Mouse (Mus musculus) forebrain, embryonic 16.5 days (tissue): ENCODE measurements around the gene Ilf3. TPM values are rescaled to one million over a fixed set of nuclear protein-coding genes. Genes with fewer than 3 reads are reported as not detected.
"Not testable (repeated sequence)": the region's sequence is repeated elsewhere in the genome, so short reads cannot be mapped to it uniquely, and the experiment has no call there.

Experiments
- ATAC-seq: fragments of 200-750 bp; cut with Nextera tagmentation; 2 replicates; pipeline ENCODE4 v1.8.0; 2017; ENCODE audit warnings: mild to moderate bottlenecking, moderate library complexity
- H3K27ac ChIP-seq: fragments of 300-500 bp; sonication (generic); 2 replicates; pipeline ENCODE4 v1.5.1; 2014; ENCODE audit warnings: low read length, control low read depth
- H3K27me3 ChIP-seq: fragments of 300-500 bp; sonication (generic); replicated peaks from 2 replicates; pipeline ENCODE4 v1.6.1; 2014; ENCODE audit warnings: low read length; ENCODE audit not compliant: control insufficient read depth, insufficient read depth
- H3K36me3 ChIP-seq: fragments of 300-500 bp; sonication (generic); 2 replicates; pipeline ENCODE4 v1.6.1; 2014; ENCODE audit not compliant: control insufficient read depth, insufficient read depth
- H3K4me1 ChIP-seq: fragments of 300-500 bp; sonication (generic); replicated peaks from 2 replicates; pipeline ENCODE4 v1.6.1; 2014; ENCODE audit warnings: low read length; ENCODE audit not compliant: control insufficient read depth, insufficient read depth
- H3K4me2 ChIP-seq: fragments of 300-500 bp; sonication (generic); 2 replicates; pipeline ENCODE4 v1.6.1; 2014; ENCODE audit warnings: mild to moderate bottlenecking, low read length, control low read depth
- H3K4me3 ChIP-seq: fragments of 300-500 bp; sonication (generic); replicated peaks from 2 replicates; pipeline ENCODE4 v1.5.1; 2014; ENCODE audit warnings: mild to moderate bottlenecking, low read length, control low read depth
- H3K9ac ChIP-seq: fragments of 300-500 bp; sonication (generic); replicated peaks from 2 replicates; pipeline ENCODE4 v1.6.1; 2014; ENCODE audit warnings: low read depth, low read length, control low read depth
- H3K9me3 ChIP-seq: fragments of 300-500 bp; sonication (generic); 2 replicates; pipeline ENCODE4 v1.6.1; 2016; ENCODE audit warnings: low read length; ENCODE audit not compliant: control insufficient read depth
- WGBS: fragments of 180-500 bp; shearing (Covaris S2); extraction: QIAGEN DNeasy Blood & Tissue Kit; methylation state at CpG from one replicate; pipeline ENCODE4 v1.1.7; 2014; 5-methylcytosine and 5-hydroxymethylcytosine counted together
- polyA plus RNA-seq: library from polyadenylated mRNA; unstranded; fragments of >200 nt; fragmentation: Nextera tagmentation; extraction: Ambion mirVana; gene quantifications from 2 replicates; pipeline ENCODE4 v1.2.1, GENCODE M21; 2015

The Ilf3 gene
- 309 and 325 TPM in 2 replicates for polyA plus RNA-seq

DNA sequence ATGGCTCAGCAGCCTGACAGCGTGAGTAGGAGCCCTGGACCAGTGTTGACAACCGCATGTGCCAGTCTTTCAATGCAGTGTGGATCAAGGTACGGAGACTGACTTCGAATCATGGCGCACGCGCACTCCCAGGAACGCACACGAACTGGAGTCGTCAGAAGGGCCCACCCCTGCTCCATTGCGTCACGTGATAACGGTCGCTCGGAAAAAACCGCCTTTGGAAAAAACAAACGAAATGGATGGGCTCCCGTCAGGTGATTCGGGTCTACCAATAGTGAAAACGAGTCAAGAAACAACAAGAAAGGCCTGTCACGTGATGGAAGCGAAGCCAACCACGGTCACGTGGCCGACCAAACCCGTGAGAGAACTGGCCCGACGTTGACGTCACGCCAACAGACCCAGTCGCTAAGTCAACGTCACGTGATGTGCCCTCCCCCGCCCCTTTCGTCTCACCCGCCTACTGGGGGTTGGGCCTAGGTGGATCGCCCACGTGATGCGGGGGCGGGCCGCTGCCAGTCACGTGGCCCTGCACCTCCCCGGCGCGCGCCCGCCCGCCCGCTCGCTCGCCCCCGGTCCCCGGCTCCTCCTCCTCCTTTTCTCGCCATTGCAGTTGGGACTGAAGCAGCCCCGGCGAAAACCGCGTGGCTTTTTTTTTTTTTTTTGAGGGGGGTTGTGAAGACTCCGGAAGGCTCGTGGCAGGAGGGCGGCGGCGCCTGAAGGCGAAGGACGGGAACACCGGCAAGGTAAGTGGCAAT lies at the start of gene Ilf3:
Gene Ilf3, plus strand, starts transcription at position 515 of the 755 bp plus-strand sequence.
- Histone ChIP-seq H3K36me3 (no peaks in the 10 kb centered on the region), H3K4me3 (peak within 1 kb of the TSS; percentile 62), H3K27ac (peak within 1 kb of the TSS; percentile 89), H3K4me1 (peaks cover 21% of the 10 kb centered on the region), H3K4me2 (peak within 1 kb of the TSS; percentile 82), H3K9ac (peak within 1 kb of the TSS; percentile 79), H3K9me3 (no peaks in the 10 kb centered on the region), H3K27me3 (no peaks in the 10 kb centered on the region)
- ATAC-seq, result peak; percentile 92
- WGBS, result under 1% methylated on average over 53 of the region's 66 CpGs

DNA sequence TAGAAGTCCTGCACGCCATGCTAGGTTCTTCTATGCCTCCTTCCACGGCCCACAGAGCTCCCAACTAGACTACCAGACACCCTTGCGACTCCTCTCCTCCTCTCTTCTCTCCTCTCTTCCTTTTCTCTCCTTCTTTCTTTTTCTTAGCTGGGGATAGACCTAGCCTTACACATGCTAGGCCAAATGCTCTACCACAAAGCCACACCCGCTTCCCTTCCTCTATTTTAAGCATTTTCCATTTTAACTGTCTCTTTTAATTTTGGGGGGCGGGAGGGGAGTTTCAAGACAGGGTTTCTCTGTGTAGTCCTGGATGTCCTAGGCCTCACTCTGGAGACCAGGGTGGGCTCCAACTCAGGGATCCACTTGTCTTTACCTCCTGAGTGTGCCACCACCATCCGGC lies 48.9 kb upstream of the Ilf3 start:
- Histone ChIP-seq H3K9ac (no peak overlapping the region), H3K4me3 (no peak overlapping the region), H3K4me2 (no peak overlapping the region), H3K4me1 (peaks cover 18% of the 10 kb centered on the region), H3K9me3 (no peaks in the 10 kb centered on the region), H3K27me3 (no peaks in the 10 kb centered on the region), H3K36me3 (no peaks in the 10 kb centered on the region), H3K27ac (no peak overlapping the region)
- no peak for ATAC-seq
- WGBS, result 91% methylated on average over 6 of the region's 6 CpGs

DNA sequence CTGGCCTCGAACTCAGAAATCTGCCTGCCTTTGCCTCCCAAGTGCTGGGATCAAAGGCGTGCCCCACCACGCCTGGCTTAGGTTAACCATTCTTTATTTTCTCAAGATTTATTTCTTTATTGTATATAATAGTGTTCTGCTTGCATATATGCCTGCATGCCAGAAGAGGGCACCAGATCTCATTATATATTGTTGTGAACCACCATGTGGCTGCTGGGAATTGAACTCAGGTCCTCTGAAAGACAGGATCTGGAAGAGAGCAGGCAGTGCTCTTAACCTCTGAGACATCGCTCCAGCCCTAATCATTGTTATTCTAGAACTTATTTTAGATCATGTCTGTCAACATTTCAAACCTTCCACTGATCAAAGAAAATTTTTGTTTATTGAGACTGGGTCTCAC lies 48.2 kb upstream of the Ilf3 start:
- Histone ChIP-seq H3K4me2 (no peak overlapping the region), H3K27me3 (no peaks in the 10 kb centered on the region), H3K9me3 (no peaks in the 10 kb centered on the region), H3K4me3 (no peak overlapping the region), H3K4me1 (peaks cover 18% of the 10 kb centered on the region), H3K9ac (no peak overlapping the region), H3K36me3 (no peaks in the 10 kb centered on the region), H3K27ac (no peak overlapping the region)
- WGBS, result 93% methylated on average over 4 of the region's 4 CpGs
- ATAC-seq, result no peak

DNA sequence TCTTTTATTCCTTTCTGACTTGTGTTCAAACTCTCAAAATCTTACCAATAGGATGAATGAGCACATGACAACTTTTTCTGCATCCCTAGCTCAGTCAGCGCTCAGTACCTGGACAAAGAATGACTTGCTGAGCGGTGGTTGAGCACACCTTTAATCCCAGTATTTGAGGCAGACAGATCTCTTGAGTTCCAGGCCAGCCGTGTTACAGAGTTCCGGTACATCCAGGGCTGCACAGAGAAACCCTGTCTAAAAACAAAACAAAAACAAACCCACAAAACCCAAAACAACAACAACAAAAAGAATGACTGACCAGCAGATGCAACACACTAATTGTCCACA lies 47.4 kb upstream of the Ilf3 start:
- Histone ChIP-seq H3K4me3 (peak overlapping the region; percentile 83), H3K9ac (peak overlapping the region; percentile 78; the same call in 1 of the 2 replicates), H3K4me1 (peaks cover 18% of the 10 kb centered on the region), H3K9me3 (no peaks in the 10 kb centered on the region), H3K4me2 (peak overlapping the region; percentile 93), H3K27me3 (no peaks in the 10 kb centered on the region), H3K27ac (no peak overlapping the region), H3K36me3 (no peaks in the 10 kb centered on the region)
- peak; percentile 60 for ATAC-seq
- WGBS, result 15% methylated on average over 4 of the region's 4 CpGs

DNA sequence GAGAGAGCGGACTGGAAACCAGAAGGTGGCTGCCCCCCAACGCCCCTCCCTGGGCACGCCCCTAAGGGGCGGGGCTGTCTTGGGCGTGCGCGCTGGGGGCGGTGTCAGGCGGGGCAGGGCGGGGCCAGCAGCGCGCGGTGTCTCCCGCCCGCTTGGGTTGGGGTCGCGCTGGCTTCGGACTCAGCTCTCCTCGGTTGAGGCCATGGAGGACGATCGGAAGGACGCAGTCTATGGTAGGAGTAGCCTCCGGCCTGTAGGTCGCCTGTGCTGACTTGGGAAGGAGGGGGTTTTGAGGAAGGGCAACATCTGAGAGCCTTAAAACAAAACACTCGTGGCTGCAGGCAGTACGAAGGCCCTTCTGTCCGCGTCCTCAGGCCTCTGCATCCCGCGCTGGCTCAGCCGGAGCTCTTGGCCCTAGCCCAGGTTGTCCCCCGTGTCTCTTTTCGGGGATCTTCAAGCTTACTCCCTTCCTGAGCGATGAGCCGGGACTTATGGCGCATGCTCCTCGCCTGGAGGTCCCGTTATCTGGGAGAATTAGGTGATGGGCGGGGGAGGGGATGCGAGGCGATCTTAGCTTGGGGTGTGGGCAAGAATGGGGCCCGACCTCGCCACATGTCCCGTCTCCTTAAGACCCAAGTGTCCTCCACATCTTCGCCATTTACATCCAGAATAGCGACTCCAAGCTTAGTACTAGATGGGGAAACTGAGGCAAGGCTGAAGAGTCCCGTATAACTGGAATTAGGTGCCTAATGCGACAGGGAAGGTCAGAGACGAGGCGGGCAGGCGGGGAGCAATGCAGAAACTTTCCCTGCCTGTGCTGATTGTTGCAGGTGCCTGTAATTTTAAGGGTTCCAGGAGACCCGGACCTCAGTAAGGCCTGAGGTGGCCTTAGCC lies 46.8 kb upstream of the Ilf3 start, which contains the start of gene Slc44a2:
Gene Slc44a2, plus strand, starts transcription at position 80 of the 894 bp plus-strand sequence.
- ATAC-seq, result peak; percentile 94
- no peaks in the 10 kb centered on the region for H3K36me3 ChIP-seq
- H3K4me1 ChIP-seq, result peaks cover 18% of the 10 kb centered on the region
- no peaks in the 10 kb centered on the region for H3K27me3 ChIP-seq
- H3K9me3 ChIP-seq, result no peaks in the 10 kb centered on the region
- under 1% methylated on average over 52 of the region's 52 CpGs for WGBS
- H3K27ac ChIP-seq, result no peak within 1 kb of the TSS
- peak within 1 kb of the TSS; percentile 93 for H3K4me2 ChIP-seq
- peak within 1 kb of the TSS; percentile 78 for H3K9ac ChIP-seq
- peak within 1 kb of the TSS; percentile 83 for H3K4me3 ChIP-seq

DNA sequence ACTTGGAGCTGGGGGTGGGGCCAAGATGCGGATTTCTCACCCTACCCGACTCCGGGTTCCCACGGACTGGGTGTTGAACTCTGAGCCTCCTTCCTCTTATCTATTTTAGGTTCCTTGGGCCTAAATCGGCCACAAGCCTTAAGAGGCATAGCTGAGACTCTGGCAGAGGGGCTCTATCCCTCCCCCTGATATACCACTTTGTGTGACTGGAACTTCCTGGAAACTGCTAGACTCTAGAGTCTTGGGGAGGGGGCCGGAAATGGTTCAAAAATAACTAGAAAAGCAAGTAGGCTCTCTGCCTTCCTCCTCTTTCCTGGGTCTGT lies 46.2 kb upstream of the Ilf3 start:
- H3K27me3 ChIP-seq, result no peaks in the 10 kb centered on the region
- WGBS, result 15% methylated on average over 6 of the region's 6 CpGs
- no peaks in the 10 kb centered on the region for H3K9me3 ChIP-seq
- peak overlapping the region; percentile 93 for H3K4me2 ChIP-seq
- peak overlapping the region; percentile 78 for H3K9ac ChIP-seq
- 0 out of 2 replicates have a peak, but pooled peaks have one; percentile 4 for ATAC-seq
- H3K36me3 ChIP-seq, result no peaks in the 10 kb centered on the region
- no peak overlapping the region for H3K27ac ChIP-seq
- peak overlapping the region; percentile 83 for H3K4me3 ChIP-seq
- peaks cover 18% of the 10 kb centered on the region for H3K4me1 ChIP-seq

DNA sequence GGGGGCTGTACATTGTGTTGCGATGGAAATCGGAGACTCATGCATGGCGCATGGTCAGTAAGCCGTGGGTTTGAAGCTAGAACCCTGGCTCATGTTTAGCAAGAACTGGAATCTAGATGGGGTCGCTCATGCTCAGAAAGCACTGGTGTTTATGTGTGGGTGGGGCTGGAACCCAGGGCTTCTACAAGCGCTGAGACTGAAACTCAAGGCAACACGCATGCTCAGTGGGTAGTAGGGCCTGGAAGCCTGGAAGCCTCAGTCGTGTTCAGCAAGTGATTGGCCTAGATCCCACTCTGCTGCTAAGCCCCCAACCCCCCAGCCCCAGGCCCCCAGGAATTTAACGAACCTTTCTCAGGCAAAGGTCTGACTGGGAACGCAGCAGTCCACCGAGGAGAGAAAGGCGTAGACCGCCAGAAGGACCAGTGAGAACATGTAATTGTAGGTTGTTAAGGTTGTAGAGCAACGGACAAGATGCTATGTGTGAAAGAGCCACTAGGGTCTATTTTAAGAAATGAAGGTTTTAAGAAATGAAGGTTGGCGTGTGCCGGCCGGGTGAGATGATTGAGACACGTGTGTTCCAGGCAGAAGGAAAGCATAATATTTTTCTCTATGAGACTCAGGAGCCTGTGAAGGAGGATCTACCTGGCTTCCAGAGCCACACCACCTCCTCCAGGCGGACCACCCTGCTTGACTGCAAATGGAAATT lies 45.3 kb upstream of the Ilf3 start:
- Histone ChIP-seq H3K4me2 (peak overlapping the region; percentile 93), H3K27ac (no peak overlapping the region), H3K36me3 (no peaks in the 10 kb centered on the region), H3K9me3 (no peaks in the 10 kb centered on the region), H3K4me3 (no peak overlapping the region), H3K4me1 (peaks cover 18% of the 10 kb centered on the region), H3K9ac (no peak overlapping the region), H3K27me3 (no peaks in the 10 kb centered on the region)
- WGBS, result 71% methylated on average over 19 of the region's 19 CpGs
- no peak for ATAC-seq

DNA sequence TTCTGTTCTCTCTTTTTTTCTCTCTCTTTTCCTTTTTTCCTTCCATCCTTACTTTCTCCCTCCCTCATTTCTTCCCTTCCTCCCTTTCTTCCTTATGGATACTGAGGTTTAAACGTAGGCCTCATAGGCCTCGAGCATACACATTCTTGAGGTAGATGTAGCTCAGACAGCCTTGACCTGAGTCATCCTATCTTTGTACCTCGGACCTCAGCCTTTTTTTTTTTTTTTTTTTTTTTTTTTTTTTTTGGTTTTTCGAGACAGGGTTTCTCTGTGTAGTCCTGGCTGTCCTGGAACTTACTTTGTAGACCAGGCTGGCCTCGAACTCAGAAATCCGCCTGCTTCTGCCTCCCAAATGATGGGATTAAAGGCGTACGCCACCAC lies 44.8 kb upstream of the Ilf3 start:
- H3K27me3 ChIP-seq, H3K9me3 ChIP-seq, H3K36me3 ChIP-seq, H3K4me3 ChIP-seq, H3K9ac ChIP-seq, H3K4me2 ChIP-seq, ATAC-seq, H3K27ac ChIP-seq: not testable (repeated sequence)
- peaks cover 18% of the 10 kb centered on the region for H3K4me1 ChIP-seq
- 95% methylated on average over 8 of the region's 8 CpGs for WGBS

DNA sequence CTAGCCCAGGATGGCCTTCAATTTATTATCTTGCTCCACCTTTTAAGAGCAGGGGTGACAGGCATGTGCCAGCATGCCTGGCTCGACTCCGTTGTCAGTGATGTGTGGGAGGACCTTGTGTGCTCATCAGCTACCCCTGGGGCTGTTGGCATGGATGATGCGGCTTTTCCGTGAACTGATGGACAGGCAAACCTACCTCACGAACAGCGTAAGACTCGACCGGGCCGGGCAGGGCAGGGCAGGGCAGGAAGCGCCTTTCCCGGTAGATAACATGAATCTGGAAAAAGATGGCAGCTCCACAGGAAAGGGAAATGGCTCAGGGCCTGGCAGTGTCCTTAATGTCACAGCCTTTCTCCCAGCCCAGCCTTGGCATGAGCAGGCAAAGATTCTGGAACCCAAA lies 43.4 kb upstream of the Ilf3 start:
- no peak for ATAC-seq
- WGBS, result 96% methylated on average over 11 of the region's 11 CpGs

More for the DNA sequence above, 43.4 kb upstream of the Ilf3 start:
- Histone ChIP-seq H3K4me1 (peaks cover 18% of the 10 kb centered on the region), H3K4me2 (no peak overlapping the region), H3K27ac (no peak overlapping the region), H3K4me3 (no peak overlapping the region), H3K9ac (no peak overlapping the region), H3K36me3 (no peaks in the 10 kb centered on the region), H3K27me3 (no peaks in the 10 kb centered on the region), H3K9me3 (no peaks in the 10 kb centered on the region)
